Mouse (Mus musculus) CD4-positive, CD25-positive, alpha-beta regulatory T cell, adult 2 months (primary cell): Measurements from ENCODE around the gene Eri3.
A peak's percentile ranks its signal among the peaks of the same experiment; 100 is the strongest.

ENCODE experiments used
- DNase-seq: peaks from one replicate; pipeline ENCODE4 v3.0.0-alpha.2; 2012; ENCODE audit warnings: low read depth, low spot score

The Eri3 gene

DNA sequence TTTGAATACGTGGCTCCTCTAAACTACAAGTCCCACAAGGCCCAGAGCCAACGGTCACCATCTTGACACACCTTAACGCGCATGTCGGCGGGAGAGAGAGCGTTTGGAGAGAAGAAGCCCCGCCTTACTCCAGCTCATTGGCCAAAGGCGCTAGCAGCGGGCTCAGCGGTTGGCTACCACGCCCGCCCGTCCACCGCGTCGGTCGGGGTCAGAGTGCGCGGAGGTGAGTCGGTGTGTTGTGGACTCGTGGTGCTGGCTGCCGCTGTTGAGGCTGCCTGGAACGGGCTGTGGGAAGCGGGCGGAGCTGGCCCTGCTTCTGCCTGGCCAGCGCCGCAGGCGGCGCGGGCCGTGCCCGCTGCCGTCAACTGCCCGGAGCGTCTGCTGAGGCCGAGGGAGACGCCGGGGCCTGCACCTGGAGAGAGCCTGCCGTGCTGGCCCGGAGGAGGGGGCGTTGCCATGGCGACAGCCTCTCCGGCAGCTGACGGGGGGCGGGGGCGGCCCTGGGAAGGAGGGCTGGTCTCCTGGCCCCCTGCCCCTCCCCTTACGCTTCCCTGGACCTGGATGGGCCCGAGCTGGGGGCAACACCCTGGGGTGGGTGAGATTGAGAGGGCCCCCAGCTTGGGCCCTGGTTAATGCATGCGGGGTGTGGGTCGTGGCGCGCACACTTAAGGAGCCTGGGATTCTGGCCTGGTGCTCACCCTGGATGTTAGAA, at the start of gene Eri3:
Gene Eri3 (plus strand): TSS at position 226 of the 712 bp plus-strand sequence.
- peak; percentile 98 for DNase-seq

DNA sequence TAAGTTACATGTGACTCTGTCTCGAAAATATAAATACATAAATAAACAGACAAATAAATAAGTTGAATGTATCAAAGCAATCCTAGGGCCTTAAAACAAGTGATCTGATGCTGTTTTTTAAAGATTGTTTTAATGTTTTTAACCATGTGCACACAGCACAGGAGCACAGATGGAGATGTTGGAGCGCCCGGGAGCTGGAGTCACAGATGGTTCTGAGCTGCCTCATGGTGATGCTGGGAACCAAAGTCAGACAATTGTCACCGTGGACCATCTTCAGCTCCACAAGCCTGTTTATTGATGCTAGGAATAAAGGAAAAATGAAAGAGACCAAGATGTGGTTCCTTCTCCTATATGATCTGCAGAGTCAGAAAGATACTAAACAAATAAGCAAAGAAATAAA, 31.9 kb upstream of the Eri3 start:
- no peak for DNase-seq

DNA sequence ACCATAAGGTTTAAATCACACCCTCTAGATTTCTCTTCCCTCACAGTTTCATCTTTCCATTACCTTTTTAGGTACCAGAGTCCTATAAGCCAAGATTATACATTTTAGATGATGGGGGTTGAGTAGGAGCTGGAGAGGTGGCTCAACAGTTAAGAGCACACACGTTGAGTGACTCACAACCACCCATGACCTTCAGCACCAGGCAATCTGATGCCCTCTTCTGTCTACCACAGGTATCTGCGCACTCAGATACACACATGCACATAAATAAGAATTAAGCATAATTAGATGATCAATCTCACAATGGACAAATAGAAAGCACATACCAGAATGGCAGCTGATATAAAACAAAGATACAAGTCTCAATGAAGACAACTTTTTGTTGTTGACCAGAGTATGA, 28.8 kb upstream of the Eri3 start:
- no peak for DNase-seq

DNA sequence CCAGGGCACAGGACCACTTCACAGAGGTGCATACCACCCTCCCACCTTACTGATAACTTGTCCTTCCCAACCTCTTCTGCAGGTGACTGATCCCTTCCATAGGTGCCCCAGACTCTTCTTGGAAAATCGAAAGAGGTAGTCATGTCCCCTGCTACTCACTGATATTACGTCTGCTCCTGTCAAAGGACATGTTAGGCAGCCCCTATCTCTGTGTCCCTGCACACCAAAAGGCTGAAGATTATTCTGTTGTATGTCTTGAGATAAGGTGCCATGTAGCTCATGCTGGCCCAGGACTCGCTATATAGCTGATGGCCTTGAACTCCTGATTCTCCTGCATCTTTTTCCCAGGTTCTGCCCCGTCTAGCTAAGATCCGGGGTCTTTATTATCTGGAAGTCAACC, 24.2 kb upstream of the Eri3 start:
- no peak for DNase-seq

DNA sequence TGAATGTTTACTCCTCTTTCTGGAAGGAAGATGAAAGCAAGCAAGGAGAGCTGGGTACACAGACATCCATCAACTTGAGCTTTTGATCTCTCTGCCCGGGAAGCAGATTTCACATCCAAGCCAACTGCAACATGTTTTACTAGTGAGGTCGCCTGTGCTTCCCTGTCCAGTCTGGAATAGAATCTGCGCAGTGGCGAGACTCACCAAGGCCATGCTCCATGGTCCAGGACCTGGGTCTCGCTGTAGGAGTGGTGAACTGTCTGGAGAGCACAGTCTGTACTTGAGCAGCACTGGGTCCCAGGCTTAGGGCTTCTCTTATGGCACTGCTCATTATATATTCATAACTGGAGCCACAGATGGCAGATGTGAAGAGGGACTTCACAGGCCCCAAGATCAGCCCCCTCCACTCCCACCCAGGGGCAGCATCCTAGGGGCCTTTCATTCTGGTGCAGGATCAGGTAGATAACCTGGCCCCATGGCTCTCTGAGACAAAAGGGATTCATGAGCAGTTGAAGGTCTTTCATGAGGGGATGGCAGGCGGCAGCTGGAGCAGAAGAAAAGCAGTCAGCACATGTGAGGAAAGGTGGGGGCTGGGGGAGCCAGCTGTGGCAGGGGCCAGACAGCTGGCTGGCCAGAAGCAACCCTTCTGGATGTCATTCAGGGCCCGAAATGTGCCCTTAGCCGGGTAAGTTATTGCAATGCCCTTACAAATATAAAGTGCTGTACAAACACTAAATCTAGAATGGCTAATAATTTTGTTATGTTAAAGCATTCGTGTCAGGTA, 22.9 kb upstream of the Eri3 start:
- no peak for DNase-seq

DNA sequence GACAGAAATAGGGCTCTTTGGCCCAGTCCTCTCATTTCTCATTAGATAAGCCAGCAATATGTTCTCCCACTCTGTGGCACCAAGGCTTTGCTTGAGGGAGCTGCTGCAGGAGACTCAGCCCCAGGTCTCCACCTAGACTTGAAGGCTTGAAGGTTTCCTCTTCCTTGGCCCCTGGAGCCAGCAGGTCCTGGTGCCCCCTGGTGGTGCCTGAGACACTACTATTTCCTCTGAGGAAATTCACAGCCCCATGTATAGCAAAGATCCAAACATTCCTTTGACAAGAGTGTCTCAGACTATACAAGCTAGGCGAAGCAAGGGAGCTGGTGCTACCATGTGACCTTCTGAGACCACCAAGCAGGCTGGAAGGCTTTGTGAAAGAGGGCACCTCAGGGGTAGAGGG, 22.2 kb upstream of the Eri3 start:
- peak; percentile 60 for DNase-seq

DNA sequence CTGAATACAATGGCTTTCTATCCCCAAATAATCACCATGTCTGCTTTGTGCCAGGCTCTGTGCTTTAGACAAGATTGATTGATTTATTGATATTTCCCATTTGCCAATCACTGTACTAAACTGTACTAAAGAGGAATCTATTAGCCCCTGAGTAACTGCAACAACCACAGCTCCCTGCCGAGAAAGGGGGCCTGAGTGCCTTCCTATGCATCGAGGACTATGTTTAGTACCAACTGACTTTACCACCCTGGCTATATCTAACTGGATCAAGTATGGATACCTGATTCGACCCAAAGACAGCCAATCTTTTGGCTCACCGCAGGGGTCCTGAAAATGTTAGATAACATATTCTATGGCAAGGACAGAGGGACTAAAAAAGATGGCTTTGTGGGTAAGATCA, 20.3 kb upstream of the Eri3 start:
- DNase-seq, result no peak

DNA sequence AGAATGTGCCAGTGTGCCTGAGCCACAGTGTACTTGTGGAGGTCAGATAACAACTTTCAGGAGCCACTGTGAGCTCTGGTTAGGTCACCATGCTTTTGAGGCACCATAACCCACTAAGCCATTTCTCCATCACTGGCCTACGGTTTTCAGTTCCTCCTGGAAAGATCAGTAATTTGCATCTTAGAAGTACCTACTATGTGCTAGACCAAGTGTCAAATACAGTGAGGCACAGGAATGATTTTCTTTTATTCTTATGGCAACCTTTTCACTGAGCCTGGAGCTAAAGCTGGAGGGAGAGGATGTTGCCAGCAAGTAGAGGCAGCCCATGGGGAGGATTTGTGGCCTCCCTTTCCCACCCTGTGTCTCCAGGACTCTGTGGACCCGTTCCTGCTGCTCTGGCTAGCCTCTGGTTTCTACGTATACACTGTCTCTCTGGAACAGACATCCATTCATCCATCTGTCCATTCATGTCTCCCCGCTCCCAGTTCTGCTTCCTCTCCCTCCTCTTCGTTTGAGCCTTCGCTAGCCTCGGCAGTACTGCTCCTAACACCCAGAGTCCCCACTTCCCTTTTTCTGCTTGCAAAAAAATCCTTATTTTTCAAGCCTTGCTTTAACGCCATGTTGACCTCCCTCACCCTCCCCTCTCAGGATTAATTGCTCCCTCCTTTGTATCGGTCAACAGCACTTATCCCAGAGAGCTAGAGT, 14.5 kb upstream of the Eri3 start:
- no peak for DNase-seq

DNA sequence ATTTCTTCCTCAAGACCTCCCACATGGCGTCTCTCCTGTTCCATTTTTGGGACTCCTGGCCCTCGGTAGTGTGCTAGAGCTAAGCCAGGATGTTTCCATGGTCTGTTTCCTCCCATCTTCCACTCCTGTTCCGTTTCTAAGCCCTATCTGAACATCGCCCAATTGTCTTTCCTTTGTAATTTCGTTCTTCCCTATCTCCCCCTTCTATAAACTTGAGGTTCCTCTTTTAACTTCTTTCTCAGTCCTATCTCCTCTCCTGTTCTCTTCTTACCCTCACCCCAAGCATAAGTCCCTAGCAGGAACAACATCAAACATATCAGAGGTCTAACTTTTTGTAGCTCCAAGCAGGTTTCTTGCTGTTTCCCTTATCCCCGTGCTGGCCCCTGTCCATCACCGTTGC, 13.2 kb upstream of the Eri3 start:
- no peak for DNase-seq

DNA sequence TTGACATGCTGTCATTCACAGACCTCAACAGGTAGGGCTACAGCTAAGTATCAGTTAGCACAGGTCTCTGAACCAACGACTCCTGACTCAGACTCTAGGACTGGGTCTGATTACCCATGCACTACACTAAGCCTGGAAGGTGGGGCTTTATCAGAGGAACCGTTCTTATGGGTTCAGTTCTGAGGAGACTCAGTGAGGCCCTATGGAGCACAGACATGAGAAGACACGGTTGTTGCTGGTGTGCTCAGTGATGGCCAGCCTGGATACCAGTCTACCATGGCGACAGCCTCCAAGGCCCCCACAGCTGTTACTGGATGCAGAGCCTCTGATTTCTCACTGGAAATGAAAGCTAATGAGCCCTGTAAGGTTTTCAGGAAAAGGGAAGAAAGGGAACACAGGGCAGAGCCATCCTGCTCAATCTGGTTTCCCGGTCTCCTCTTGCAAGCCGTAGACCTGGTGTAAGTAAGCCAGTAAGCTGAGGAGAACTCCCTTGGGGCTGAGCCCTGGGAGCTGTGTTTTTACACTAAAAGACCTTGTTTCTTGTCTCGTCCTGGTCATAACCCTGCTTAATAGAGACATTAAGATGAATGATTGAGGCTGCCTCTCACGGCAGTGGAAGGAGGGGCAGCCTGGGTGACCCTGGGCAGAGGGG, 10.7 kb upstream of the Eri3 start:
- DNase-seq, result no peak

DNA sequence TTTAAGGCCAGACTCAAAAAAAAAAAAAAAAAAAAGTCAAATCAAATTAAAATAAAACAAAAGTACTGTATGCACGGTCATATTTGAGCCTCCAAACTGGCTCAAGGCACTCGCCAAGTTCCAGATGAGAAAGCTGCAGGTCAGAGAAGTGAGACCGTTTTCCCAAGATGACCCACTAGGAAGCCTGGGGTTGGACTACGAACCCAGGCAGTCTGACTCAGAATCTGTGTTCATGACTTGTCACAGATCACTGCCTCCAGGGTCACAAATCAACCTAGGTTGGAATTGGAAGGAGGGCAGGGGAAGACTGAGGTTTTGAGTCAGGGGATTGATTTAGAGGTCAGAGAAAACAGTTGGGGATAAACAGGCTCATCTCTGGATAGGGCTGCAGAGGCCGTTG, 9.6 kb upstream of the Eri3 start:
- no peak for DNase-seq

DNA sequence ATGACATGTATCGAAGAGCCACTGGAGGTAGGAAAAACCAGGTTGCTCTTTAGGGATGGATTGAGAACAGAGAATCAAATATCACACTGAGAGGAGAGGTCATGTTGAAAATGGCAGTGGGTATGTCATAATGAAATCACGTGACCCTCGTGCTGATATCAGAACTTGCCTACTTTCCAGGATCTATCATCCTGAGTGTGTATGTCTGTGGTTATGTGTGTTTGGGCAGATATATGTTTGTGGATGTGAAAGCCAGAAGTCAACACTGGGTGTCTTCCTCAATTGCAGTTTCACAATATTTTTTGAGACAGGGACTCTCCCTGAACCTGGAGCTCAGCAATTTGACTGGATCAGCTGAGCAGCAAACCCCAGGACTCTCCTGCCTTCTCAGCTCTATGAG, 4.7 kb upstream of the Eri3 start:
- no peak for DNase-seq

DNA sequence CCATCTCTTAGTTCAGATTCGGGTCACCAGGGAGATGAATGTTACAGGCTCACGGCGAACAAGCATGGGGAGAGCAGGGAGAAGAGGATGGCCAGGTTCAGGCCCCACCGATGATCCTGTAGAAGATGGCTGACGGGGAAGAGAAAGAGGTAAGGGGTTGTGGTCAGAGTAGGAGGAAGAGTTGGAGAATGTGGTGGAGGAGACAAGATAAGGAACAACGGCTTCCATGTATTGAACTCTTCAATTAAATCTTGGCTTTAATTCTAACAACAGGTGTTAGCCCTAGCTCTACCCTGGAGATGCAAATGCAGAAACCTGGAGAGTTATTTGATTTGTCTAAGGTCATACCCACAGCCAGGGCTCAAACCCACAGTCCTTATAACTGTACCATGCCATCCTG, 3.5 kb upstream of the Eri3 start:
- no peak for DNase-seq

DNA sequence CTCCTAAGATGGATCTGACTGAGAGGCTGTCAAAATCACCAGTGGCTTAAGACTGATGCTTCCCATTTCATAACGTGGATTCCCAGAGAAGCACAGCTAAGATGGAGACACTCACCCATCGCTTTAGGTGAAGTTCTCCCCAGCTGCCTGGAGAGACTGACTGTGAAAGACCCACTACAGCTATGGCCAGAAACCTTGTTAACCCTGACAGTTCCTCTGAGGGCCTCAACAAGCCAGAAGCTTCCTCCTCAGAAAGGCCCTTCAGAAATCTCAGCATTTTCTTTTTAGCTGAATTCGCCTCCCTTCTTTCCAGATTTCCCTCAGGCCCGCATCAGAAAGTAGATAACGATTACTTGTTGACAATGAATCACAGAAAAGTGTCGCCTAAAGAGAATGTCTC, 589 bp upstream of the Eri3 start:
- peak; percentile 5 for DNase-seq

DNA sequence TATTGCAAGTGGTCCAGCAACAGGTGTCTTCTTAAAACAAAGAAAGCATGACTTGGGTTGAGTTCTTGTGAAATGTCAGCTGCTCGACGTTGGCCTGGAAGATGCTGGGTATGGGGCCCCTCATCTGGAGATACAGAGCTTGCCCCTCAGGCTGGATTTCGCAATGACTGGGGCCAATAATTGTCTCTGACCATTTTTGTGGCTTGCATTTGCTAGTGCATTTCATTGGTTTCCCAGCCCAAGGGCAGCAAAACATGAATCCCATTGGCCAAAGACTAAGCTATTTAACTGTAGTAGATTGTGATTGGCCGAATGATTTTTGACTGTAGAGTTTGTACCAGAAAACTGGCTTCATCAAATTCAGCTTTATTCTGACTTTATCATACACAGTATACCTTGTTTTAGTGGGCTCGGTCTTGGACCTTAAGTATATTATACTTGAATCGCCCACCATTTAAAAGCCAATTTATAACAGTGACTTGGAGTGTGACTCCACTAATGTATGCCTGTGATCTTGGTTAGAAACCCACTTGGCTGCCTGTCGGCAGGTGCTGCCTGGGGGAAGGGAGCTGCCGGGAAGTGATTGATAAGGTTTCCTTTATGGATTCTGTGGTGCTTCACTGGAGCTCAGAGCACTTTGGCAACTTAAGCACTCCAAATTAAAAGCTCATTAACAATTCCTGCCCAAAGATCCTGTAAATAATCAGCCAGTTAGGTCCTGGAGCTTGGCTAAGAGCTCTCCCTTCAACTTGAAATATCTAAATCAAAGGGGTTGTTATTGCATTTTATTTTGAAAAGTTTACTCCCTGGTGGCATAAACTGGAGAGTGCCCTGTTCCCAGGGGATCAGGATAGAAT, 1.2 kb downstream of the Eri3 start:
- no peak for DNase-seq

DNA sequence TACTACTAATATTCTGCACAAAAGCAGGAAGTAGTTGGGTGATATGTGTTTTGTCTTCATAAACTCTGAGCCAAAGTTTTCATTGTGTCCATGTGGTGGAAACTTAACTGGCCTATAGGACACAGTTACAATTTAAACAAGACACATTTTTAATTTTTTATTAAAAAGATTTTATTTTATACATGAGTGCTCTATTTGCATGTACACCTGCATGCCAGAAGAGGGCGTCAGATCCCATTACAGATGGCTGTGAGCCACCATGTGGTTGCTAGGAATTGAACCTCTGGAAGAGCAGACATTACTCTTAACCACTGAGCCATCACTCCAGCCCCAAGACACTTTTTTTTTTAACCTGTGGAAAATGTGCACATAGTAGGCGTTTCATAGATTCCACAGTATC, 5.3 kb downstream of the Eri3 start:
- DNase-seq, result no peak

DNA sequence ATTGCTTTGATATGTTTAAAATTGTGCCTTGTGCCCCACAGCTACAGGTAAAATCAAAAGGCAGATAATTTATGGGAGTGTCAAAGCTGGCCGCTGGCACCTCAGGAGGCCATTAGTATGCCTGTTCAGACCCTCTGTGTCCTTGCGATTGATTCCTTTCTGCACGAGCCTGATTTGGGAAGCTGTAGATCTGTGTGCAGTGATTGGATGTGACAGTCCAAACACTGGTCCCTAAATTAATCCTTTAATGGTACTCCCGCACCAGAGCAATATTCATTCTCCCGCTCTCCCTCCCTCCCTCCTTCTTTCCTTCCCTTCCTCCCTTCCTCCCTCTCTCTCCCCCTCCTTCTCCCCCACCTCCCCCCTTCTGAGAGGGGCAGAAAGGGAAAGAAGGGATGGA, 6.2 kb downstream of the Eri3 start:
- no peak for DNase-seq

DNA sequence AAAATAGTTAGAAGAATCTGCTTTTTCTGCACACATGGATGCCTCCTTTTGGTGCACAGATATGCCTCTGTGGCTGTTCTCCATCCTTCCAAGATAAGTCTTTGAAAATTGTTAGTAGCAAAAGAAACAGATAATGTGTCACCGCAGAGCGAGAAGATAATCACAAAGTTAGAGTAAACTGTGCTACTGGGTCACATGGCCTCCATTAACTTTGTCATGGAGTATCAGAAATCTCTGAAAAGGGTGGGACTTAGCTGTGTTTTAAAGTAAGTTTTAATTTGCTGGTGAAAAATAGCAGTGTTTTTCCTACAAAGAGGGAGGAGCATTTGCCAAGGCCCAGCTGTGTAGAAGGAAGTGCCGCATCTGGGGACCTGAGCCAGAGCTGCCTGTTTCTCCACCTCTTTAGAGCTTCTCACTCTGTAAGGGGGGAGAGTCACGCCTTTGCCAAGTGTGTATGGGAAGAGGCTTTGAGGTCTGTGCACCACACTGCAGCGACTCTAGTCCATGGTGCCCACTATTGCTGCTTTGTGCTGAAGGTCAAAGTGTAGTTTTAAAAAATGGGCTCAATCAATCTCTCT, 7.0 kb downstream of the Eri3 start:
- DNase-seq, result no peak

DNA sequence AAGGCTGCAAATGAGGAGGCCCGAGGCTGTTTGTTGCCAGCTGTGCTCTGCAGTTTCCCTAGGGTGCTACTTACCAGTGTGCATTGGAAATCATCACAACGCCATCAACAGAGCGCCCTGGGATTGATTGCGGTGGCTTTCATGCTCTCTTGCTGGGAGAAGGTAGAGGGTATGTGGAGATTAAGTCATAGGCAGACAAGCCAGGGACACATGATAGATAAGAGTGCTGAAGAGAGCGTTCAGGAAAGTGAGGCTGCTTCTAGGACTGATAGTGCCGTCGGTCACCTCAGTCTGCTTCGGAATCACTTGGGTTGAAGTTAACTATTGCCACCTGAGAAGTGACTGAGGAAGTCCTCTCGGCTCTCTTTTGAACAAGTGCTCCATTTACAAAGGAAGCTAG, 13.8 kb downstream of the Eri3 start:
- no peak for DNase-seq

DNA sequence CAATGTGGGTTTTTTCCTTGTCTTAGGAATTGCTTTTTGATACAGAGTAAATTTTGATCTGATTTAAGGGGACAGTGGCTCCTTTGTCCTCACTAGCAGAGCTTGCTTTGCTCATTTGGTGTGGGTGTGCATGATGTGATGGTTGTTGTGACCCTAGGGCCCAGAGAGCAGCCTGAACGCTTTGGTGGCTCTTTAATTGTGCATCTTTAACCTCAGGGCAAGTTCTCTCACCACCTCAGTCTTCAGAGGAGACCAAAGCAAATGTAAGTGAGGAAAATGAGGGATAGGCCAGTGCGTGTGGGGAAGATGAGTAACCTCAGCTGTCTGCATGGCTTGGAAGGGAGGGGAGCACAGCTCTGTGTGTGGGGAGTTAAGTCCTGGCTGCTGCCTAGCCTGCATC, 18.7 kb downstream of the Eri3 start:
- DNase-seq, result no peak

DNA sequence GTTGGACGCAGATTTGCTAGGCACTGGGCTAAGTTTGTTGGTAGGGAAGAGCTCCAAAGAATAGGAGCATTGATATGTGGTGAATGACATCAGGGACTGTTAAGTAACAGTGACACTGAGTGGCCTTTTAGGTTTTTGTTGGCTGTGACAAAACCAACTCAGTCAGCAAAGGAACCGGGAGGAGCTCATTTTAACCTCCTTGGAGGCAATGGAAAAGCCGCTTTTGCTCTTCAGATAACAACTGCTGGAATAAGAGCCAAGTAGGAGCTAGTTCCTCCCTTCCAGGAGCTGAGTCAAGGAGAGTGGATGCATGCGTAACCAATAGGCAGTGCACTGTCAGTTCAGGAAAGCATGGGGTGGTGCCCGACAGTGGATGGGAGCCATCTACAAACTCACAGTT, 20.8 kb downstream of the Eri3 start:
- no peak for DNase-seq
